Mouse (Mus musculus): Measurements from ENCODE around the gene Atrnl1. TPM values are rescaled to one million over a fixed set of nuclear protein-coding genes. Genes with fewer than 3 reads are reported as not detected.

Atrnl1 gene
- total RNA-seq, 2 experiments from 2014 or later: 62.6 to 67.3 TPM

- DNase-seq (ENCODE audit: extremely low spot score in 1 of 2, low spot score in 1 of 2): no peak
Measured at GRCm38 (mm10) chr19:58151257-58151656, 540.4 kb downstream of the Atrnl1 start.

GRCm38 (mm10) chr19:58161569-58161968 is 550.7 kb downstream of the Atrnl1 start:
- no peak for DNase-seq (ENCODE audit: extremely low spot score in 1 of 2, low spot score in 1 of 2)

DNA sequence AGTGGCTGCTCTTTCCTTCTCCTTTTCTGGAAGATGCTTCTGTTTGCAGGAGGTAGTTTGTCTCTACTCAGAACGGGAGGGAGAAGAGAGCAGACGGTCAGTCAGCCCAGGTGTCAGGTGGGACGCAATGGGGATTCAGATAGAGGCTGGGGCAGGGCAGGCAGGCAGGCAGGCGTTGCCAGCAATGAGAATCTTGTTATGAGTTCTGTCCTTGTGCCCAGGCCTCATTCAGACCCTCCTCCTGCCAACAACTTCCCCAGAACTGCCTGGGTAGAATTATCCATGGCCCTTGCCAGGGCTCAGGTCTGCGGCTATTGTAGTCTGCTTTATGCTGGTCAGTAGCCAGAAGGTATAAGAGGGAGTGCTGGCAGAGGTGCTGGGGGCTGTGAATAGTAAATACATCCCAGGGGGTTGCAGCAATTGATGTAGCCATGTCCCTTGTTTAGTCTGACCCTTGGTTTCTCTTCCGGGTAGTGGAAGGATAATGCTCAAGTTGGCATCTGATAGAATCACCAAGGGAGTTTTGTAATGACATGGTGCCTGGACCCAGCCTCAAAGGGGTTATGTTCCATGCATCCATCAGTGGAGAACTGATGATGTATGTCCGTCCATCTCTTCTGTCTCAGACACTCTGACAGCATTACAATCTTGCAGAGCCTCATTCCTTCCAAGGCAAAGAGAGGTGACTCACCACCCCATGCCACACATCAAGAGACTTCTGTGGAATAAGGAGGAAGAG is 554.2 kb downstream of the Atrnl1 start:
- DNase-seq (ENCODE audit: extremely low spot score in 1 of 2, low spot score in 1 of 2): no peak

GRCm38 (mm10) chr19:58165635-58166015 is 554.8 kb downstream of the Atrnl1 start:
- no peak for DNase-seq (ENCODE audit: extremely low spot score in 1 of 2, low spot score in 1 of 2)

GRCm38 (mm10) chr19:58166147-58166546 is 555.3 kb downstream of the Atrnl1 start:
- DNase-seq (ENCODE audit: extremely low spot score in 1 of 2, low spot score in 1 of 2): no peak

GRCm38 (mm10) chr19:58178410-58178809 is 567.6 kb downstream of the Atrnl1 start:
- DNase-seq (ENCODE audit: extremely low spot score in 1 of 2, low spot score in 1 of 2): no peak

DNA sequence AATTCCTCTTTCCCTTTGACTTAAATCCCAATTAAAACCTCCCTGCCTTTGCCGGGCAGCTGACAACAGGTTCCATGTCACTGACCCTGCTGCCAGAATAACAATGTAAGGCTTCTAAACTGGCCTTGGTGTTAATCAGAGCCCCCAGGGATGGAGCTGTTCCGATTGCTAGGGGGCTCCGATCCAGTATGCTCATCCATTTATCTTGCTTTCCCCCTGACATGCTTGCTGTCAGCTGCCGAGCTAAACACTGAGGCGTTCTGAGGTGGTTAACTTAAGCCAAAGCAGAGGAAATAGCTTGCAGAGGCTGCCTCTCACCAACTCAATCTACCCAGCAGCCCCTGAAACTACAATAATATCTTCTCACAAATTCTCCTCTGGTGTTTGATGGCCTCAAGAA is 569.9 kb downstream of the Atrnl1 start:
- DNase-seq (ENCODE audit: extremely low spot score in 1 of 2, low spot score in 1 of 2): no peak

Small RNA genes lying within 50 kb of the gene (microRNA-seq; reads per million reads assigned to microRNA genes)
- 0.37 to 1.8 reads per million in 2 experiments for gene Mir5623

Other genes starting within 250 kb of the Atrnl1 start
- 10 to 100 TPM; 20.9 to 21.3 TPM for gene Trub1, start 158.1 kb upstream of the Atrnl1 start, total RNA-seq (2021)

Measured in layer of hippocampus, postnatal 25 days (tissue).